Mouse (Mus musculus) cerebellum, adult 2 months (tissue): ENCODE data around the gene Nans. TPM values are rescaled to one million over a fixed set of nuclear protein-coding genes. Genes with fewer than 3 reads are reported as not detected.

Experiments used
- DNase-seq, 2 experiments: peaks; one replicate each; pipeline ENCODE4 v3.0.0; 2021
- H3K27ac ChIP-seq: fragments of 200-500 bp; 2 replicates; pipeline ENCODE4 v1.5.1; 2012; ENCODE audit warnings: low read length, control low read depth, inconsistent platforms; ENCODE audit not compliant: insufficient read depth
- H3K27me3 ChIP-seq: fragments of 200-500 bp; 2 replicates; pipeline ENCODE4 v1.6.1; 2012; ENCODE audit warnings: inconsistent platforms, mild to moderate bottlenecking, low read length, moderate library complexity; ENCODE audit not compliant: control insufficient read depth, insufficient read depth
- H3K4me1 ChIP-seq: fragments of 200-500 bp; 2 replicates; pipeline ENCODE4 v1.6.1; 2011; ENCODE audit warnings: low read length; ENCODE audit not compliant: control insufficient read depth, insufficient read depth
- H3K4me3 ChIP-seq: fragments of 200-500 bp; replicated peaks from 2 replicates; pipeline ENCODE3; 2011; ENCODE audit warnings: mild to moderate bottlenecking, low read depth, low read length, control low read depth; ENCODE audit not compliant: insufficient read depth
- CTCF ChIP-seq: fragments of 200-500 bp; IDR thresholded peaks from 2 replicates; pipeline ENCODE4 v1.5.1; 2011; ENCODE audit warnings: low read depth, mild to moderate bottlenecking, control low read depth, low read length, moderate library complexity, borderline replicate concordance; ENCODE audit not compliant: insufficient read depth
- POLR2A ChIP-seq: fragments of 200-500 bp; IDR thresholded peaks from 2 replicates; pipeline ENCODE4 v1.6.1; 2011; ENCODE audit warnings: low read length, control low read depth, borderline replicate concordance; ENCODE audit not compliant: insufficient read depth
- WGBS: fragments of 180-500 bp; shearing (Covaris S2); methylation state at CpG from one replicate; pipeline ENCODE4 v1.1.7; 2018; 5-methylcytosine and 5-hydroxymethylcytosine counted together
- polyA plus RNA-seq: library from polyadenylated mRNA; depleted of rRNA; stranded (reverse); fragments of >200 nt; gene quantifications from 2 replicates; pipeline ENCODE4 v1.2.3, GENCODE M21; 2012; rRNA removed

The Nans gene
- polyA plus RNA-seq, 1 experiment: 30.3 TPM

GRCm38 (mm10) chr4:46541707-46542106 lies 52.7 kb downstream of the Nans start:
- TF ChIP-seq POLR2A (no peak), CTCF (no peak)
- Histone ChIP-seq H3K27me3 (no peaks in the 10 kb centered on the region), H3K27ac (no peak overlapping the region), H3K4me3 (no peak overlapping the region), H3K4me1 (peaks cover 8% of the 10 kb centered on the region)
- WGBS: 58% methylated on average over 9 of the region's 9 CpGs
- no peak for DNase-seq

GRCm38 (mm10) chr4:46543366-46544050 lies 54.5 kb downstream of the Nans start:
- Histone ChIP-seq H3K4me1 (peaks cover 8% of the 10 kb centered on the region), H3K27me3 (no peaks in the 10 kb centered on the region), H3K27ac (no peak overlapping the region), H3K4me3 (no peak overlapping the region)
- no peak for TF ChIP-seq CTCF
- peak; percentile 52 to 61 for DNase-seq
- 69% methylated on average over 13 of the region's 13 CpGs for WGBS

GRCm38 (mm10) chr4:46544313-46544712 lies 55.3 kb downstream of the Nans start:
- 26% methylated on average over 1 of the region's 1 CpGs for WGBS
- no peak for TF ChIP-seq POLR2A
- TF ChIP-seq CTCF: peak; percentile 53; the same call in 1 of the 2 replicates
- H3K4me3 ChIP-seq: no peak overlapping the region

GRCm38 (mm10) chr4:46545498-46545897 lies 56.5 kb downstream of the Nans start:
- peak; percentile 51 to 65 for DNase-seq
- TF ChIP-seq POLR2A (no peak), CTCF (peak; percentile 49; the same call in 1 of the 2 replicates)
- no peaks in the 10 kb centered on the region for H3K27me3 ChIP-seq
- 13% methylated on average over 9 of the region's 9 CpGs for WGBS
- H3K4me3 ChIP-seq: no peak overlapping the region
- peaks cover 8% of the 10 kb centered on the region for H3K4me1 ChIP-seq
- no peak overlapping the region for H3K27ac ChIP-seq

More at GRCm38 (mm10) chr4:46544313-46544712, 55.3 kb downstream of the Nans start:
- DNase-seq: no peak
- H3K27me3 ChIP-seq: no peaks in the 10 kb centered on the region
- peaks cover 8% of the 10 kb centered on the region for H3K4me1 ChIP-seq
- no peak overlapping the region for H3K27ac ChIP-seq

GRCm38 (mm10) chr4:46546709-46547108 lies 57.7 kb downstream of the Nans start:
- Histone ChIP-seq H3K4me1 (peaks cover 19% of the 10 kb centered on the region), H3K27ac (no peak overlapping the region), H3K4me3 (no peak overlapping the region), H3K27me3 (no peaks in the 10 kb centered on the region)
- DNase-seq: no peak
- 24% methylated on average over 6 of the region's 6 CpGs for WGBS
- TF ChIP-seq POLR2A: no peak

GRCm38 (mm10) chr4:46549979-46550378 lies 60.9 kb downstream of the Nans start:
- H3K4me1 ChIP-seq: peaks cover 29% of the 10 kb centered on the region
- H3K27ac ChIP-seq: no peak overlapping the region
- H3K27me3 ChIP-seq: no peaks in the 10 kb centered on the region
- 76% methylated on average over 10 of the region's 10 CpGs for WGBS
- no peak for DNase-seq
- H3K4me3 ChIP-seq: no peak overlapping the region
- no peak for TF ChIP-seq CTCF
- TF ChIP-seq POLR2A: no peak

GRCm38 (mm10) chr4:46550406-46550805 lies 61.4 kb downstream of the Nans start:
- no peak for DNase-seq
- Histone ChIP-seq H3K27me3 (no peaks in the 10 kb centered on the region), H3K4me3 (no peak overlapping the region), H3K4me1 (peaks cover 28% of the 10 kb centered on the region), H3K27ac (no peak overlapping the region)
- WGBS: 64% methylated on average over 8 of the region's 8 CpGs
- no peak for TF ChIP-seq POLR2A
- TF ChIP-seq CTCF: no peak

Other genes with a start within 250 kb of the Nans start
- gene Foxe1, start 145.6 kb upstream of the Nans start, polyA plus RNA-seq: not detected in 2 replicates
- 7.7 and 8.1 TPM in 2 replicates for gene Trmo, start 99.8 kb upstream of the Nans start, polyA plus RNA-seq
- gene Hemgn, start 75.7 kb upstream of the Nans start, polyA plus RNA-seq: 0.14 and 0.16 TPM in 2 replicates
- gene Anp32b, start 38.3 kb upstream of the Nans start, polyA plus RNA-seq: 44.9 and 51.8 TPM in 2 replicates
- gene Trim14, start 46.9 kb downstream of the Nans start, polyA plus RNA-seq: 0.69 and 1.1 TPM in 2 replicates
- gene Coro2a, start 113.0 kb downstream of the Nans start, polyA plus RNA-seq: 26.6 and 28.8 TPM in 2 replicates
- 3.0 and 3.2 TPM in 2 replicates for gene Tbc1d2, start 161.0 kb downstream of the Nans start, polyA plus RNA-seq